Mouse (Mus musculus): Measurements from ENCODE around the gene Fer1l5. TPM values are rescaled to one million over a fixed set of nuclear protein-coding genes. Genes with fewer than 3 reads are reported as not detected.

The Fer1l5 gene
- total RNA-seq (2014; rRNA removed) (not detected in 2 replicates), polyA plus RNA-seq (2012; rRNA removed) (not detected in 2 replicates)

GRCm38 (mm10) chr1:36371934-36372845 is at the start of gene Fer1l5:
Fer1l5 (plus strand) TSS chr1:36372291.
- WGBS: 85% methylated on average over 10 of the region's 10 CpGs
- TF ChIP-seq CTCF (IDR thresholded peaks at IDR 0.05; ENCODE audit: low read depth, low read length) (no peak), POLR2A (IDR thresholded peaks at IDR 0.05; ENCODE audit: extremely low read depth, insufficient read depth, low read length) (no peak)
- no peak for DNase-seq (ENCODE audit: extremely low read depth, low read depth, low spot score)
- Histone ChIP-seq H3K4me1 (ENCODE audit: control insufficient read depth, insufficient read depth, low read length) (peaks cover 12% of the 10 kb centered on the region), H3K4me3 (ENCODE audit: insufficient read depth, low read depth, low read length) (no peak within 1 kb of the TSS), H3K27me3 (ENCODE audit: control insufficient read depth, insufficient read depth, low read length) (no peaks in the 10 kb centered on the region), H3K9ac (ENCODE audit: low read depth, low read length) (no peak within 1 kb of the TSS), H3K36me3 (ENCODE audit: control insufficient read depth, insufficient read depth, low read length) (no peaks in the 10 kb centered on the region; the same call in 1 of the 2 replicates), H3K79me2 (ENCODE audit: control insufficient read depth, insufficient read depth, low read length) (peaks cover 16% of the 10 kb centered on the region; the same call in 1 of the 2 replicates), H3K27ac (replicated peaks; ENCODE audit: insufficient read depth, low read depth, low read length) (no peak within 1 kb of the TSS)

- Histone ChIP-seq H3K36me3 (ENCODE audit: control insufficient read depth, insufficient read depth, low read length) (no peaks in the 10 kb centered on the region), H3K27me3 (ENCODE audit: control insufficient read depth, insufficient read depth, low read length) (no peaks in the 10 kb centered on the region), H3K27ac (replicated peaks; ENCODE audit: insufficient read depth, low read depth, low read length) (no peak overlapping the region), H3K4me3 (ENCODE audit: insufficient read depth, low read depth, low read length) (no peak overlapping the region), H3K9ac (ENCODE audit: low read depth, low read length) (no peak overlapping the region), H3K4me1 (ENCODE audit: control insufficient read depth, insufficient read depth, low read length) (no peaks in the 10 kb centered on the region), H3K79me2 (ENCODE audit: control insufficient read depth, insufficient read depth, low read length) (no peaks in the 10 kb centered on the region)
- TF ChIP-seq CTCF (IDR thresholded peaks at IDR 0.05; ENCODE audit: low read depth, low read length) (no peak), POLR2A (IDR thresholded peaks at IDR 0.05; ENCODE audit: extremely low read depth, insufficient read depth, low read length) (no peak)
- no peak for DNase-seq (ENCODE audit: extremely low read depth, low read depth, low spot score)
- 74% methylated on average over 9 of the region's 9 CpGs for WGBS
Measured at GRCm38 (mm10) chr1:36323076-36323475, 49.0 kb upstream of the Fer1l5 start.

DNA sequence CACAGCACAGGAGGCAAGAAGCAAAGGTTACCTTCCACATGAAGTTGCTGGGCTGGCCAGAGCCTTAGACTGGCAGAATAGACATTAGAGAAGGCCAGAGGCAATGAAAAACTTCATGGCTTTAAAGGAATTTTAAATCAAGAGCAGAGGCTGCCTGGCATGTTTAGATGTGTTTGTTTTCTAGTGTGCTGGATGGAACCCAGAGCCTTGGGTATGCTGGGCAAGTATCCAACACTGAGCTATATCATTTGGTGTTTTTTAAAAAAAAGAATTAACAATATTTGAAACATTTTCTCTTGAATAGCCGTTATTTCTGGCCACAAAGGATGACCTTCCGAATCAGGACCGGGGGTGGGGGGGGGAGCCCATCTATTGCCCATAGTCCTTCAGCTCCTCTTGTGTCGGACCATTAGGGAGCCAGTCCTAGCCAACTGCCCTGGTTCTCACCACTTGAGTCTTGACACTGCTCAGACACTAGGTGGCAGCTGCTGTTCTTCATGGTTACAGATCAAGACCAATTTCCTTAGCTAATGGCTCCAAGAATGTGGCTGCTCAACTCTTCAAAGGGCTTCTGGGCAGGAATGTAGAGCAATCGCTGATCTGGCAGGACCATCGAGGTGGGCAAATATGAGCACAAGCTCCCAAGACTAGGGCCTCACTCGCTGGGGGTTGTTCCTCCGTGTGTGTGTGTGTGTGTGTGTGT is 48.2 kb upstream of the Fer1l5 start:
- peak; percentile 63 for DNase-seq (ENCODE audit: extremely low read depth, low read depth, low spot score)
- Histone ChIP-seq H3K4me1 (ENCODE audit: control insufficient read depth, insufficient read depth, low read length) (no peaks in the 10 kb centered on the region), H3K4me3 (ENCODE audit: insufficient read depth, low read depth, low read length) (no peak overlapping the region), H3K36me3 (ENCODE audit: control insufficient read depth, insufficient read depth, low read length) (no peaks in the 10 kb centered on the region), H3K27me3 (ENCODE audit: control insufficient read depth, insufficient read depth, low read length) (no peaks in the 10 kb centered on the region), H3K27ac (replicated peaks; ENCODE audit: insufficient read depth, low read depth, low read length) (no peak overlapping the region), H3K9ac (ENCODE audit: low read depth, low read length) (no peak overlapping the region), H3K79me2 (ENCODE audit: control insufficient read depth, insufficient read depth, low read length) (no peaks in the 10 kb centered on the region)
- TF ChIP-seq POLR2A (IDR thresholded peaks at IDR 0.05; ENCODE audit: extremely low read depth, insufficient read depth, low read length): no peak
- TF ChIP-seq CTCF (IDR thresholded peaks at IDR 0.05; ENCODE audit: low read depth, low read length): peak; percentile 63
- 31% methylated on average over 8 of the region's 8 CpGs for WGBS

GRCm38 (mm10) chr1:36325900-36326321 is 46.2 kb upstream of the Fer1l5 start:
- DNase-seq (ENCODE audit: extremely low read depth, low read depth, low spot score): peak; percentile 65
- no peak overlapping the region for H3K9ac ChIP-seq (ENCODE audit: low read depth, low read length)
- H3K36me3 ChIP-seq (ENCODE audit: control insufficient read depth, insufficient read depth, low read length): no peaks in the 10 kb centered on the region
- TF ChIP-seq CTCF (IDR thresholded peaks at IDR 0.05; ENCODE audit: low read depth, low read length): no peak
- TF ChIP-seq POLR2A (IDR thresholded peaks at IDR 0.05; ENCODE audit: extremely low read depth, insufficient read depth, low read length): no peak
- H3K79me2 ChIP-seq (ENCODE audit: control insufficient read depth, insufficient read depth, low read length): no peaks in the 10 kb centered on the region
- WGBS: 35% methylated on average over 2 of the region's 2 CpGs
- H3K27me3 ChIP-seq (ENCODE audit: control insufficient read depth, insufficient read depth, low read length): no peaks in the 10 kb centered on the region
- H3K27ac ChIP-seq (replicated peaks; ENCODE audit: insufficient read depth, low read depth, low read length): no peak overlapping the region
- H3K4me3 ChIP-seq (ENCODE audit: insufficient read depth, low read depth, low read length): no peak overlapping the region
- H3K4me1 ChIP-seq (ENCODE audit: control insufficient read depth, insufficient read depth, low read length): no peaks in the 10 kb centered on the region

DNA sequence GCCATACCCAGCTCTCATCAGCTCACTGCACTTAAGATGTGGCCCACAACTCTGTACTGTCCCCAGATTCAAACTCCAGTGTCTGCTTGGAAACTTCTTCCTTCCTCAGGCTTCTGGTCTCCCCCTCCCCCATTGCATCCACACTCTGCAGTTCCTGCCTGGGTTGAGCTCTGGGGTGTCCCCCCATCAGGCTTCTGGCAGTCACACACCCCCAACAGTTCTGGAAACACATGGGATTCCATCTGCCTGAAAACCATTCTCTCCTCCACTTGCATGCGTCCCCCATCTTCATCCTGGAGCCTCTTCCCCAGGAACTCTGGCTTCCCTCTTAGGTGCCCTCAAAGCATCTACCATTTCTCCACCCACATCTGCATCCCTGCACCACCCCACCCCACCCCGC is 45.3 kb upstream of the Fer1l5 start:
- DNase-seq (ENCODE audit: extremely low read depth, low read depth, low spot score): no peak
- no peak overlapping the region for H3K27ac ChIP-seq (replicated peaks; ENCODE audit: insufficient read depth, low read depth, low read length)
- no peaks in the 10 kb centered on the region for H3K4me1 ChIP-seq (ENCODE audit: control insufficient read depth, insufficient read depth, low read length)
- 0 out of 2 replicates have a peak, but pooled peaks cover 2% of the 10 kb centered on the region for H3K36me3 ChIP-seq (ENCODE audit: control insufficient read depth, insufficient read depth, low read length)
- TF ChIP-seq POLR2A (IDR thresholded peaks at IDR 0.05; ENCODE audit: extremely low read depth, insufficient read depth, low read length): no peak
- no peak for TF ChIP-seq CTCF (IDR thresholded peaks at IDR 0.05; ENCODE audit: low read depth, low read length)
- H3K27me3 ChIP-seq (ENCODE audit: control insufficient read depth, insufficient read depth, low read length): no peaks in the 10 kb centered on the region
- H3K79me2 ChIP-seq (ENCODE audit: control insufficient read depth, insufficient read depth, low read length): no peaks in the 10 kb centered on the region
- H3K9ac ChIP-seq (ENCODE audit: low read depth, low read length): no peak overlapping the region
- H3K4me3 ChIP-seq (ENCODE audit: insufficient read depth, low read depth, low read length): no peak overlapping the region
- WGBS: 92% methylated on average over 2 of the region's 2 CpGs
